21 mouse cellular contexts compared by ENCODE assay signal in the genomic region with DNA sequence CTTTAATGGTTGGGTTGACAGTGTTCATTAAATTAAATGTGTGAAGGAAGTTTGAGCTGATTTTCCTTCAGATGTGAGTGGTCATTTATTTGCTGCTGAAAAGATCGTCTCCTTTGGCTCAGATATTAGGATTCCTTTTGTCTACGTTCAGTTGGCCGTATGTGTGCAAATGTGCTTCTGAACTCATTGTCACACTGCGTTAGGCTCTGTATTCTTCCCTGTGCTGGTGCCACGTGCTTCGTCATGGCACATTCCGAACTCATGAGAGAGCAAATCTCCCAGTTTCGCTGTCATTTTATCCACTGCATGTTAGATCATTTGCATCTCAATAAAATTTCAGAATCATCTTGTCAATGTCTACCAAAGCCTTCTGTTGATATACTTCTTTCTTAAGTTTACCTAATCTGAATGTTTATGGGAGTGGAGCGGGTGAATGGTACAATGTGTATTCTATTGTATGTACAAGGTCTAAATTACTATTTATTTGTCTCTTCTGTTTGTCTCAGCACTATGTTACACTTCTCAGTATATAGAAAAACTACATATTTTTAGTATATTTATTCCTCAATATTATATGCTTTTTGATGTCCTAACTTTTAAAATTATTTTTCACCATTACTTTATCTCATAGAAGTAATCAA.
A peak's percentile ranks its signal among the peaks of the same experiment; 100 is the strongest.
DNase-seq lines count a peak whose midpoint lies in the region; ATAC-seq and TF ChIP-seq lines count a peak whose summit lies in the region.
"Had no signal": no experiment of that assay in that cellular context is flagged by ENCODE, and none has a peak within 500 bp of the region (broad histone marks: within the 10 kb centered on the region; RNA-seq: fewer than 3 reads in every experiment).

No protein-coding gene starts in this region.

- TF ChIP-seq POLR2A in brain, embryonic 14.5 days (IDR thresholded peaks at IDR 0.05; ENCODE audit: borderline replicate concordance, extremely low read depth, insufficient read depth, insufficient read length, poor library complexity, severe bottlenecking): no peak

- peak; percentile 53 for DNase-seq in brain, embryonic 14.5 days (ENCODE audit: low read depth)
- peak; percentile 49 for DNase-seq in embryo, embryonic 11 days
- DNase-seq in hindbrain, postnatal 0 days (ENCODE audit: low spot score): peak; percentile 39
- peak; percentile 7 for DNase-seq in midbrain, postnatal 0 days (ENCODE audit: low spot score)
- DNase-seq in kidney, postnatal 4 days: no peak
- no peak for DNase-seq in heart, postnatal 25 days (ENCODE audit: low spot score)
- no peak for DNase-seq in heart, postnatal 4 days
- DNase-seq: adrenal gland, postnatal 14 days; cerebellum, adult 9-11 months; heart, postnatal 14 days; kidney, adult 11 months; kidney, postnatal 14 days; left cerebral cortex, postnatal 4 days; lung, postnatal 10 days; right cerebral cortex, postnatal 14 days; thymus, postnatal 4 days had no signal

- H3K27me3 ChIP-seq in hindbrain, postnatal 0 days (ENCODE audit: insufficient read depth, low read length): no peaks in the 10 kb centered on the region
- no peaks in the 10 kb centered on the region for H3K27me3 ChIP-seq in midbrain, postnatal 0 days (ENCODE audit: insufficient read depth, low read length)
- H3K27me3 ChIP-seq in liver, embryonic 12.5 days (replicated peaks): no peaks in the 10 kb centered on the region
- H3K27me3 ChIP-seq: embryonic facial prominence, embryonic 13.5 days; forebrain, embryonic 12.5 days; megakaryocyte, embryonic 14.5 days had no signal

- TF ChIP-seq CTCF in brain, embryonic 14.5 days (IDR thresholded peaks at IDR 0.05; ENCODE audit: borderline replicate concordance, extremely low read depth, insufficient read depth, insufficient read length): no peak
- TF ChIP-seq CTCF in hindbrain, postnatal 0 days (IDR thresholded peaks at IDR 0.05; ENCODE audit: low read depth): no peak
- no peak for TF ChIP-seq CTCF in midbrain, postnatal 0 days (IDR thresholded peaks at IDR 0.05)

- peak; percentile 68; the same call in 1 of the 2 replicates for ATAC-seq in hindbrain, postnatal 0 days
- ATAC-seq in midbrain, postnatal 0 days (ENCODE audit: low FRiP score): no peak
- no peak for ATAC-seq in liver, embryonic 12.5 days

- H3K36me3 ChIP-seq in hindbrain, postnatal 0 days (ENCODE audit: insufficient read depth, low read length): no peaks in the 10 kb centered on the region
- no peaks in the 10 kb centered on the region for H3K36me3 ChIP-seq in midbrain, postnatal 0 days (ENCODE audit: insufficient read depth, low read length)
- no peaks in the 10 kb centered on the region for H3K36me3 ChIP-seq in liver, embryonic 12.5 days
- H3K36me3 ChIP-seq: embryonic facial prominence, embryonic 13.5 days; forebrain, embryonic 12.5 days had no signal

- no peaks in the 10 kb centered on the region for H3K4me1 ChIP-seq in hindbrain, postnatal 0 days (ENCODE audit: insufficient read depth, low read length)
- no peaks in the 10 kb centered on the region; the same call in 1 of the 2 replicates for H3K4me1 ChIP-seq in midbrain, postnatal 0 days (ENCODE audit: insufficient read depth, low read length)
- no peaks in the 10 kb centered on the region for H3K4me1 ChIP-seq in liver, embryonic 12.5 days
- H3K4me1 ChIP-seq: embryonic facial prominence, embryonic 13.5 days; forebrain, embryonic 12.5 days; megakaryocyte, embryonic 14.5 days had no signal

- H3K9ac ChIP-seq in hindbrain, postnatal 0 days (replicated peaks; ENCODE audit: low read length): no peak overlapping the region
- no peak overlapping the region for H3K9ac ChIP-seq in midbrain, postnatal 0 days (replicated peaks; ENCODE audit: low read length, poor library complexity, severe bottlenecking)
- no peak overlapping the region for H3K9ac ChIP-seq in liver, embryonic 12.5 days
- H3K9ac ChIP-seq: embryonic facial prominence, embryonic 13.5 days; forebrain, embryonic 12.5 days had no signal

- 17% methylated on average over 9 of the region's 9 CpGs for WGBS in hindbrain, postnatal 0 days
- WGBS in midbrain, postnatal 0 days: 18% methylated on average over 9 of the region's 9 CpGs
- 71% methylated on average over 9 of the region's 9 CpGs for WGBS in liver, embryonic 12.5 days (ENCODE audit: insufficient replicate concordance)

- no peaks in the 10 kb centered on the region for H3K9me3 ChIP-seq in hindbrain, postnatal 0 days (ENCODE audit: low read length)
- no peaks in the 10 kb centered on the region for H3K9me3 ChIP-seq in midbrain, postnatal 0 days (ENCODE audit: low read length)
- no peaks in the 10 kb centered on the region for H3K9me3 ChIP-seq in liver, embryonic 12.5 days (replicated peaks)
- H3K9me3 ChIP-seq: embryonic facial prominence, embryonic 13.5 days; forebrain, embryonic 12.5 days; megakaryocyte, embryonic 14.5 days had no signal

- intact Hi-C loops in heart, postnatal 25 days (cut with DNase I): no loop called here

- no peak overlapping the region for H3K27ac ChIP-seq in hindbrain, postnatal 0 days
- H3K27ac ChIP-seq in midbrain, postnatal 0 days (ENCODE audit: low read depth, low read length): no peak overlapping the region
- no peak overlapping the region for H3K27ac ChIP-seq in liver, embryonic 12.5 days
- H3K27ac ChIP-seq: embryonic facial prominence, embryonic 13.5 days; forebrain, embryonic 12.5 days had no signal

- H3K4me3 ChIP-seq in hindbrain, postnatal 0 days (ENCODE audit: low read length): no peak overlapping the region
- no peak overlapping the region for H3K4me3 ChIP-seq in midbrain, postnatal 0 days (ENCODE audit: low read depth, low read length)
- no peak overlapping the region for H3K4me3 ChIP-seq in liver, embryonic 12.5 days
- H3K4me3 ChIP-seq: embryonic facial prominence, embryonic 13.5 days; forebrain, embryonic 12.5 days; megakaryocyte, embryonic 14.5 days had no signal

- peak overlapping the region; percentile 34; the same call in 1 of the 2 replicates for H3K4me2 ChIP-seq in hindbrain, postnatal 0 days (ENCODE audit: low read depth, low read length)
- no peak overlapping the region for H3K4me2 ChIP-seq in midbrain, postnatal 0 days (ENCODE audit: low read depth, low read length, poor library complexity, severe bottlenecking)
- H3K4me2 ChIP-seq in liver, embryonic 12.5 days: no peak overlapping the region
- H3K4me2 ChIP-seq: embryonic facial prominence, embryonic 13.5 days; forebrain, embryonic 12.5 days; liver, embryonic 11.5 days had no signal

Comparison
In these comparisons a context has a peak if more than half of its experiments do, and no peak if none do; other contexts are left out.
1. DNase-seq: peak in brain, embryonic 14.5 days (single experiment), embryo, embryonic 11 days (single experiment), hindbrain, postnatal 0 days (single experiment) and midbrain, postnatal 0 days (single experiment); none in kidney, postnatal 4 days (0 of 2), heart, postnatal 25 days (single experiment) and heart, postnatal 4 days (single experiment).